Mouse (Mus musculus) lung, adult 2 months (tissue): ENCODE data around the gene Pcyt1a.

Experiments used
- CTCF ChIP-seq: fragments of 200-500 bp; IDR thresholded peaks from 2 replicates; pipeline ENCODE4 v1.5.1; 2011; ENCODE audit warnings: mild to moderate bottlenecking, low read length, control low read depth; ENCODE audit not compliant: insufficient read depth
- POLR2A ChIP-seq: fragments of 200-500 bp; IDR thresholded peaks from 2 replicates; pipeline ENCODE4 v1.6.1; 2011; ENCODE audit warnings: low read depth, mild to moderate bottlenecking, control low read depth, low read length, borderline replicate concordance; ENCODE audit errors: extremely low read depth

DNA sequence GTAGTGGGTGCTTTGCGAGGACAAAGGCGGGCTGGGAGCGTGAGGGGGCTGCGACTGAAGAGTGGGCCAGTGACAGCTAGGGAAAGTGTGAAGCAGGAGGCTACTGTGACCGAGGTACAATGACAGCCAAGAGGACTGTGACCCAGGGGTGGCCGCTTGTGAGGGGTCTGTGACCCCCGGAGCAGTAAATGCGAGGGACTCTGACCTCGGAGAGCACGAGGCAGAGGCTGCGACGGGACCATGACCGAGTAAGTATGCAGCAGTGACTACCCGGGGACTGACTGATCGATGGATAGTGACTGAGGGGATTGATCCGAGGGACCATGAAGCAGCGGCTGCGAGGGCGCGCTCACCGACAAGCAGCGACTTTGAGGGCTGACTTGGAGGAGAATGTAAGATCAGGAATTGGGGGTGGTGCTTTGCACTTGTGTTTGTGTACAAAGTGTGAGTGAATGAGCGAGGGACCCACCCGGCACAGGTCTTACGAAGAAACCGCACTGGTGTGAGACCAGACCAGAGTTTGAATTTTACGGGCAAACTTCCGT, 398 bp downstream of the Pcyt1a start:
- TF ChIP-seq POLR2A (no peak), CTCF (no peak)
